Mouse (Mus musculus): ENCODE measurements at regions not wholly inside any gene's neighbourhood (a gene's known extent, or its start where the extent isn't known, plus 50 kb on each side); places are given as distances from the start of the nearest gene placed in this dataset.
"Not testable (repeated sequence)": the region's sequence is repeated elsewhere in the genome, so short reads cannot be mapped to it uniquely, and the experiment has no call there.

GRCm38 (mm10) chr6:109125447-109125846 is 297.0 kb downstream of the Edem1 start:
- no peak for DNase-seq

- no peak for DNase-seq
These were observed 298.8 kb downstream of the Edem1 start for GRCm38 (mm10) chr6:109127203-109127602.

GRCm38 (mm10) chr6:109146111-109146510 is 317.7 kb downstream of the Edem1 start:
- no peak for DNase-seq

- DNase-seq, result no peak
These were observed 320.6 kb downstream of the Edem1 start for GRCm38 (mm10) chr6:109149043-109149442.

- DNase-seq, result peak; percentile 83
These were observed 321.8 kb downstream of the Edem1 start for GRCm38 (mm10) chr6:109150023-109150911.

- DNase-seq, result no peak
These were observed 322.4 kb downstream of the Edem1 start for GRCm38 (mm10) chr6:109150912-109151256.

GRCm38 (mm10) chr6:109153624-109154023 is 325.2 kb downstream of the Edem1 start:
- DNase-seq, result no peak

GRCm38 (mm10) chr6:109159561-109159960 is 331.1 kb downstream of the Edem1 start:
- DNase-seq, result no peak

- no peak for DNase-seq
These were observed 339.0 kb downstream of the Edem1 start for GRCm38 (mm10) chr6:109167439-109167838.

- DNase-seq, result peak; percentile 17
These were observed 343.8 kb downstream of the Edem1 start for GRCm38 (mm10) chr6:109172104-109172850.

- DNase-seq, result no peak
These were observed 344.6 kb downstream of the Edem1 start for GRCm38 (mm10) chr6:109173015-109173414.

- DNase-seq, result no peak
These were observed 348.4 kb downstream of the Edem1 start for GRCm38 (mm10) chr6:109176876-109177275.

GRCm38 (mm10) chr6:109182878-109183277 is 354.4 kb downstream of the Edem1 start:
- no peak for DNase-seq

- not testable (repeated sequence) for DNase-seq
These were observed 364.6 kb downstream of the Edem1 start for GRCm38 (mm10) chr6:109193061-109193460.

- DNase-seq, result no peak
These were observed 365.2 kb downstream of the Edem1 start for GRCm38 (mm10) chr6:109193603-109194002.

GRCm38 (mm10) chr6:109209699-109210098 is 381.3 kb downstream of the Edem1 start:
- no peak for DNase-seq

GRCm38 (mm10) chr6:109230391-109230790 is 401.9 kb downstream of the Edem1 start:
- DNase-seq, result no peak

- no peak for DNase-seq
These were observed 405.0 kb downstream of the Edem1 start for GRCm38 (mm10) chr6:109233426-109233825.

- no peak for DNase-seq
These were observed 417.2 kb downstream of the Edem1 start for GRCm38 (mm10) chr6:109245666-109246065.

- not testable (repeated sequence) for DNase-seq
These were observed 418.1 kb downstream of the Edem1 start for GRCm38 (mm10) chr6:109246510-109246909.

Data from heart, postnatal 4 days (tissue).